Mouse (Mus musculus) MEL (cell line): ENCODE data around the gene Ptpdc1. TPM values are rescaled to one million over a fixed set of nuclear protein-coding genes. Genes with fewer than 3 reads are reported as not detected.

ENCODE experiments used
- DNase-seq: peaks from one replicate; pipeline ENCODE4 v3.0.0; 2011; ENCODE audit warnings: low read depth, low spot score
- H3K27ac ChIP-seq: 2 replicates; pipeline ENCODE4 v1.5.1; 2012; ENCODE audit warnings: low read depth, mild to moderate bottlenecking, control low read depth, low read length, moderate library complexity; ENCODE audit not compliant: control insufficient read depth
- H3K27me3 ChIP-seq, 2 experiments: fragments of 150-350 bp in 1 of 2; sonication (generic) in 1 of 2; 2 replicates each; pipeline ENCODE4 v1.6.1; 2012; ENCODE audit warnings: low read length in 2 of 2, mild to moderate bottlenecking in 2 of 2, improper control_type of control experiment in 1 of 2, moderate library complexity in 1 of 2; ENCODE audit not compliant: insufficient read depth in 2 of 2, control insufficient read depth in 1 of 2
- H3K36me3 ChIP-seq, 2 experiments: 2 replicates each; pipeline ENCODE4 v1.6.1; 2012 to 2014; ENCODE audit warnings: low read length in 2 of 2, improper control_type of control experiment in 1 of 2, inconsistent platforms in 1 of 2, mild to moderate bottlenecking in 1 of 2; ENCODE audit not compliant: insufficient read depth in 2 of 2, control insufficient read depth in 1 of 2
- H3K4me1 ChIP-seq, 2 experiments: fragments of 150-350 bp in 1 of 2; sonication (generic) in 1 of 2; 2 replicates each; pipeline ENCODE4 v1.6.1; 2012; ENCODE audit warnings: low read length in 2 of 2, improper control_type of control experiment in 1 of 2, mild to moderate bottlenecking in 1 of 2; ENCODE audit not compliant: insufficient read depth in 2 of 2, control insufficient read depth in 1 of 2
- H3K4me3 ChIP-seq, 2 experiments: fragments of 150-350 bp in 1 of 2; sonication (generic) in 1 of 2; 2 replicates each; pipeline ENCODE4 v1.5.1; 2012; ENCODE audit warnings: low read depth in 2 of 2, low read length in 2 of 2, mild to moderate bottlenecking in 2 of 2, moderate library complexity in 2 of 2, control low read depth in 1 of 2, improper control_type of control experiment in 1 of 2; ENCODE audit not compliant: control insufficient read depth in 1 of 2, insufficient read depth in 1 of 2
- H3K79me2 ChIP-seq: 2 replicates; pipeline ENCODE4 v1.6.1; 2012; ENCODE audit warnings: mild to moderate bottlenecking, low read length, moderate library complexity; ENCODE audit not compliant: control insufficient read depth, poor library complexity, insufficient read depth
- H3K9ac ChIP-seq: 2 replicates; pipeline ENCODE4 v1.6.1; 2012; ENCODE audit warnings: low read depth, mild to moderate bottlenecking, control low read depth, low read length, moderate library complexity; ENCODE audit not compliant: control insufficient read depth, poor library complexity, severe bottlenecking
- H3K9me3 ChIP-seq: fragments of 150-350 bp; sonication (generic); replicated peaks from 2 replicates; pipeline ENCODE4 v1.6.1; 2012; ENCODE audit warnings: mild to moderate bottlenecking, low read length, improper control_type of control experiment, moderate library complexity; ENCODE audit not compliant: insufficient read depth
- CHD2 ChIP-seq: IDR thresholded peaks from 2 replicates; pipeline ENCODE4 v1.6.1; 2011; ENCODE audit warnings: low read length, improper control_type of control experiment
- CTCF ChIP-seq, 3 experiments: IDR thresholded peaks in 2 of 3; conservative IDR thresholded peaks in 1 of 3; 2 replicates each; pipeline ENCODE4 v1.5.1; 2011 to 2012; ENCODE audit warnings: low read length in 3 of 3, low read depth in 2 of 3, mild to moderate bottlenecking in 2 of 3, improper control_type of control experiment in 1 of 3, inconsistent platforms in 1 of 3, mixed read lengths in 1 of 3, moderate library complexity in 1 of 3; ENCODE audit not compliant: control insufficient read depth in 1 of 3, insufficient read depth in 1 of 3, poor library complexity in 1 of 3, severe bottlenecking in 1 of 3
- EP300 ChIP-seq, 2 experiments: IDR thresholded peaks; 2 replicates each; pipeline ENCODE4 v1.6.1; 2011; ENCODE audit warnings: improper control_type of control experiment in 2 of 2, low read length in 2 of 2, low read depth in 1 of 2, mild to moderate bottlenecking in 1 of 2
- GABPA ChIP-seq: IDR thresholded peaks from 2 replicates; pipeline ENCODE4 v1.6.1; 2012; ENCODE audit warnings: low read depth, mild to moderate bottlenecking, inconsistent platforms, low read length, improper control_type of control experiment, moderate library complexity
- JUND ChIP-seq: IDR thresholded peaks from 2 replicates; pipeline ENCODE4 v1.6.1; 2011; ENCODE audit warnings: low read depth, mild to moderate bottlenecking, improper control_type of control experiment, low read length
- NRF1 ChIP-seq: IDR thresholded peaks from 2 replicates; pipeline ENCODE4 v1.6.1; 2014; ENCODE audit warnings: low read depth, mild to moderate bottlenecking, inconsistent platforms, low read length, improper control_type of control experiment, moderate library complexity; ENCODE audit not compliant: poor library complexity, insufficient read depth, severe bottlenecking
- POLR2AphosphoS2 ChIP-seq: IDR thresholded peaks from 2 replicates; pipeline ENCODE4 v1.6.1; 2011; ENCODE audit warnings: low read length, improper control_type of control experiment
- POLR2AphosphoS5 ChIP-seq: IDR thresholded peaks from 2 replicates; pipeline ENCODE4 v1.6.1; 2012; ENCODE audit warnings: low read depth, borderline replicate concordance, mild to moderate bottlenecking, inconsistent platforms, low read length, moderate library complexity, mixed read lengths
- SMC3 ChIP-seq: IDR thresholded peaks from 2 replicates; pipeline ENCODE4 v1.6.1; 2011; ENCODE audit warnings: low read depth, low read length, improper control_type of control experiment
- TBP ChIP-seq: IDR thresholded peaks from 2 replicates; pipeline ENCODE4 v1.8.0; 2011; ENCODE audit warnings: low read depth, low read length, improper control_type of control experiment
- TCF12 ChIP-seq: IDR thresholded peaks from 2 replicates; pipeline ENCODE4 v1.6.1; 2014; ENCODE audit warnings: low read depth, mild to moderate bottlenecking, inconsistent platforms, low read length, improper control_type of control experiment, moderate library complexity
- UBTF ChIP-seq: IDR thresholded peaks from 2 replicates; pipeline ENCODE4 v1.6.1; 2012; ENCODE audit warnings: low read depth, mild to moderate bottlenecking, inconsistent platforms, low read length, improper control_type of control experiment, moderate library complexity, borderline replicate concordance; ENCODE audit not compliant: insufficient read depth
- polyA plus RNA-seq, 2 experiments: library from polyadenylated mRNA; stranded (reverse) in 1 of 2; unstranded in 1 of 2; fragments of >175 nt in 1 of 2; fragments of >200 nt in 1 of 2; gene quantifications; 2 replicates each; pipeline versions ENCODE4 v1.2.1 to v1.2.4; 2012; ENCODE audit warnings: low replicate concordance in 2 of 2, low read depth in 1 of 2; ENCODE audit not compliant: insufficient read length in 2 of 2, insufficient read depth in 1 of 2, missing spikeins in 1 of 2
- total RNA-seq: library from RNA; depleted of rRNA; stranded (reverse); fragments of 300-350 nt; gene quantifications from 2 replicates; pipeline ENCODE4 v1.2.3, GENCODE M21; 2012

Gene Ptpdc1
- total and polyA plus RNA-seq, 3 experiments, result 3.3 to 7.6 TPM; not detected in 1

- DNase-seq, result no peak
- Histone ChIP-seq H3K27ac (no peak overlapping the region), H3K27me3 (no peaks in the 10 kb centered on the region), H3K9me3 (no peaks in the 10 kb centered on the region), H3K79me2 (no peaks in the 10 kb centered on the region), H3K9ac (no peak overlapping the region), H3K4me1 (no peaks in the 10 kb centered on the region), H3K36me3 (no peaks in the 10 kb centered on the region), H3K4me3 (no peak overlapping the region)
- TF ChIP-seq POLR2AphosphoS2, result no peak
- no peak for TF ChIP-seq EP300 (IDR thresholded peaks at IDR 0.05; ENCODE audit: low read depth in 1 of 2, low read length in 2 of 2)
- TF ChIP-seq NRF1, result no peak
- TF ChIP-seq CTCF (IDR thresholded peaks at IDR 0.05 in 2 of 3, conservative IDR thresholded peaks at IDR 0.05 in 1 of 3; ENCODE audit: control insufficient read depth in 1 of 3, insufficient read depth in 1 of 3, low read depth in 2 of 3, low read length in 3 of 3, poor library complexity in 1 of 3, severe bottlenecking in 1 of 3), result no peak
- no peak for TF ChIP-seq GABPA
- no peak for TF ChIP-seq POLR2AphosphoS5
These were observed 38.5 kb upstream of the Ptpdc1 start for GRCm38 (mm10) chr13:48663988-48664339.

GRCm38 (mm10) chr13:48663211-48663987, 37.9 kb upstream of the Ptpdc1 start:
- Histone ChIP-seq H3K4me3 (no peak overlapping the region), H3K4me1 (no peaks in the 10 kb centered on the region), H3K79me2 (no peaks in the 10 kb centered on the region), H3K9ac (no peak overlapping the region), H3K9me3 (no peaks in the 10 kb centered on the region), H3K36me3 (no peaks in the 10 kb centered on the region), H3K27me3 (no peaks in the 10 kb centered on the region), H3K27ac (no peak overlapping the region)
- TF ChIP-seq UBTF, result no peak
- TF ChIP-seq POLR2AphosphoS2, result no peak
- TF ChIP-seq SMC3, result no peak
- no peak for TF ChIP-seq TCF12
- no peak for TF ChIP-seq CHD2
- no peak for TF ChIP-seq JUND
- no peak for DNase-seq

DNA sequence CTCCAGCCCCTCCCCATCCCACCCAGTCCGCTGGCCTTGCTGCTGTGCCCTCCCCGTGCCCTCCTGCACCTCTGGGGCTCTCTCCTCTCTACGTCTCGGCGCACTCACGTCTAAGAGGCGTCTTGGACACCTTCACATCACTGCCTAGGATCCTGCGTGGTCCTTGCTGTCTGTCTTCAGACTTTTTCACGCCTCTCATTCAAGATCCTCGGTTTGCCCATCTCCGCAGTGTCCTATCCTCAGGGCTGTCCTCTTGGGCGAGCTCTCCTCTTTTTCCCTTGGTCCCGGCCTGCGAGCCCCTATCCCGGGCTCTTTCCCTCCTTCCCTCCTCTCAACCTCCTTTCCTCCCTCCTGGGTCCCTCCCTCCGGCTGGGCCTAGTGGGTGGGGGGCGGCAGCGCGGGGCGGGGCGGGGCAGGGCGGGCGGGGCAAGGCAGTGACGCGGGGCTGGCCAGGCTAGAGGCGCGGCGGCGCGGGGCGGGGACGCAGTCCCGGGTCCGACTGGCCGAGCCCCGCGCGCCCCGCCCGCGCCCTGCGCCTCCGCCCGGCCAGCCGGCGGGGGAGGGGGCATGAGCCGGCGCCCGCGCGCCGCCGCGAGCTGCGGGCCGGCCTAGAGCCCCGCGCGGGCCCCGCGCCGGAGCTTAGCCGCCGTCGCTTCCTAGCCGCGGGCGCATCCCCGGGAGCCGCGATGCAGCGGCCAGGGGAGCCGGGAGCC, 37.1 kb upstream of the Ptpdc1 start, which contains the start of gene Barx1:
TSS of gene Barx1 (plus strand) at position 568 of the 713 bp plus-strand sequence.
- no peaks in the 10 kb centered on the region for H3K27me3 ChIP-seq
- no peaks in the 10 kb centered on the region for H3K4me1 ChIP-seq
- H3K9me3 ChIP-seq, result no peaks in the 10 kb centered on the region
- no peak within 1 kb of the TSS for H3K4me3 ChIP-seq
- H3K9ac ChIP-seq, result no peak within 1 kb of the TSS
- no peaks in the 10 kb centered on the region for H3K36me3 ChIP-seq
- TF ChIP-seq NRF1 (no peak), TBP (no peak), CTCF (IDR thresholded peaks at IDR 0.05 in 2 of 3, conservative IDR thresholded peaks at IDR 0.05 in 1 of 3; ENCODE audit: control insufficient read depth in 1 of 3, insufficient read depth in 1 of 3, low read depth in 2 of 3, low read length in 3 of 3, poor library complexity in 1 of 3, severe bottlenecking in 1 of 3) (no peak)
- TF ChIP-seq, all 39 proteins: peak for 0
- Histone ChIP-seq H3K79me2 (no peaks in the 10 kb centered on the region), H3K27ac (no peak within 1 kb of the TSS)
- no peak for DNase-seq
